Mouse (Mus musculus): Measurements from ENCODE around the gene Stt3b. TPM values are rescaled to one million over a fixed set of nuclear protein-coding genes. Genes with fewer than 3 reads are reported as not detected.

The Stt3b gene
- polyA plus RNA-seq, 1 experiment, result 1.9 TPM

DNA sequence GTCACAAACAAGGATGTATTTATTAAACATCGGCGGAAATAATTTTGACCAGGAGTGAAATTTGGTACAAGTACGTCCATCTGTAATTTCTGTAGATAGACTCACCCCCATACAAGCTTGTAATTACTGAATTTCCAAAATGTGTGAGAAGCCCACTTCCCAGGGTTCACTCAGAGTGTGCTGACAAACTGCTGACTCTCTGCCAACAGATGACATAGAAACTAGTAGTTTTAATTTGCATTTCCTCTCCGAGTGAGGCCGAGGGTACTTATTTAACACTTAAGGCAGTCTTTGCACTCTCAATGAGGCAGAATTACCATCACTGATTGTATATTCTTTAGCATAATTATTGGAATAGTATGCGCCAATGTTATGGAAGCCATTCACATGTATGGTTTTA lies 12.2 kb upstream of the Stt3b start:
- TF ChIP-seq TAL1 (IDR thresholded peaks at IDR 0.05; ENCODE audit: low read length) (no peak), GATA1 (IDR thresholded peaks at IDR 0.05; ENCODE audit: low read length) (no peak)
- Histone ChIP-seq H3K4me1 (ENCODE audit: control insufficient read depth) (no peaks in the 10 kb centered on the region), H3K4me3 (replicated peaks) (no peak overlapping the region), H3K9me3 (ENCODE audit: control insufficient read depth, low read length) (no peaks in the 10 kb centered on the region), H3K27me3 (ENCODE audit: control insufficient read depth) (no peaks in the 10 kb centered on the region), H3K36me3 (ENCODE audit: control insufficient read depth) (no peaks in the 10 kb centered on the region)

DNA sequence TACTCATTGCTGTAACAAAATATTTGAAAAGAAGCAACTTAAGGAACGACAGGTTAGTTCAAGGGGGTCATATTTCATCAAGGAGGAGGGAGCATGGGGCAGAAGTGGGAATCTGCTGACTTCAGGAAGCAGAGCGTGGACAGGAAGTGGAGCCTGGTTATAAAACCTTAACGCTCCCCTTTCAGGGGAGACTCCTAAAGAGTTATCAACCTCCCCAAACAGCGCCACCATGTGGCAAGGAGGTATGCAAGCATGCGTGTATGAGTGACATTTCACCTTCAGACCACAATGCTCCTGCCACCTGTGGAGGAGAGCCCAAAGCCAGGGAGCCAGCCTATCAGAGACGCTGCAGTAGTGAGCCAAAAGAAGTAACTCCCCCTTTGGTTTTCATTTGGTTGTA lies 10.8 kb upstream of the Stt3b start:
- H3K27me3 ChIP-seq (ENCODE audit: control insufficient read depth), result no peaks in the 10 kb centered on the region
- no peaks in the 10 kb centered on the region for H3K4me1 ChIP-seq (ENCODE audit: control insufficient read depth)

GRCm38 (mm10) chr9:115320156-115320555 lies 9.9 kb upstream of the Stt3b start:
- TF ChIP-seq TAL1 (IDR thresholded peaks at IDR 0.05; ENCODE audit: low read length) (no peak), GATA1 (IDR thresholded peaks at IDR 0.05; ENCODE audit: low read length) (no peak)
- no peaks in the 10 kb centered on the region for H3K9me3 ChIP-seq (ENCODE audit: control insufficient read depth, low read length)
- H3K27me3 ChIP-seq (ENCODE audit: control insufficient read depth), result no peaks in the 10 kb centered on the region
- H3K4me1 ChIP-seq (ENCODE audit: control insufficient read depth), result 0 out of 2 replicates have a peak, but pooled peaks cover under 1% of the 10 kb centered on the region
- H3K4me3 ChIP-seq (replicated peaks), result no peak overlapping the region
- H3K36me3 ChIP-seq (ENCODE audit: control insufficient read depth), result no peaks in the 10 kb centered on the region

More for the DNA sequence above, 10.8 kb upstream of the Stt3b start:
- Histone ChIP-seq H3K9me3 (ENCODE audit: control insufficient read depth, low read length) (no peaks in the 10 kb centered on the region), H3K4me3 (replicated peaks) (no peak overlapping the region), H3K36me3 (ENCODE audit: control insufficient read depth) (no peaks in the 10 kb centered on the region)
- no peak for TF ChIP-seq TAL1 (IDR thresholded peaks at IDR 0.05; ENCODE audit: low read length)
- no peak for TF ChIP-seq GATA1 (IDR thresholded peaks at IDR 0.05; ENCODE audit: low read length)

- H3K27me3 ChIP-seq (ENCODE audit: control insufficient read depth), result no peaks in the 10 kb centered on the region
- TF ChIP-seq GATA1 (IDR thresholded peaks at IDR 0.05; ENCODE audit: low read length) (no peak), TAL1 (IDR thresholded peaks at IDR 0.05; ENCODE audit: low read length) (no peak)
- H3K4me3 ChIP-seq (replicated peaks), result no peak overlapping the region
- no peaks in the 10 kb centered on the region for H3K9me3 ChIP-seq (ENCODE audit: control insufficient read depth, low read length)
- H3K4me1 ChIP-seq (ENCODE audit: control insufficient read depth), result peaks cover 3% of the 10 kb centered on the region
- H3K36me3 ChIP-seq (ENCODE audit: control insufficient read depth), result no peaks in the 10 kb centered on the region
Measured at GRCm38 (mm10) chr9:115318621-115319375, 8.6 kb upstream of the Stt3b start.

DNA sequence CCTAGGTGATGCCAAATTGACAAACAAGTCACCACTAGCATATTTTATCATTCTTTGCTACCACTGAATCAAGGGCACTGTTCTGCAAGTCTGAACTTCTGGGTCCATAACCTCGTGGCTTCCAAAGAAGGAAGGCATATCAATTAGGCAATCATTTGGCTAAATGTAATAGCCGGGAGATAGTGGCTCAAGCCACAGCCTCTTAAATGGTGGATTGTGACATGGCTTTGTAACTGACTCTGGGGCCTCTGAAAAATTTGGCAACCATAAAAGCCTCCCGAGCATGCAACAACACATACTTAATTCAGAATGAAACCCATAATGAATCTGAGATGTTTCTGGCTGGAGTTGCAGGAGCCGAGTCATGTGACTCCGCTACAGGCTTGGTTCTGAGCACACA lies 6.8 kb upstream of the Stt3b start:
- Histone ChIP-seq H3K4me1 (ENCODE audit: control insufficient read depth) (peaks cover 10% of the 10 kb centered on the region), H3K9me3 (ENCODE audit: control insufficient read depth, low read length) (no peaks in the 10 kb centered on the region), H3K27me3 (ENCODE audit: control insufficient read depth) (no peaks in the 10 kb centered on the region), H3K4me3 (replicated peaks) (no peak overlapping the region), H3K36me3 (ENCODE audit: control insufficient read depth) (no peaks in the 10 kb centered on the region)
- TF ChIP-seq GATA1 (IDR thresholded peaks at IDR 0.05; ENCODE audit: low read length) (no peak), TAL1 (IDR thresholded peaks at IDR 0.05; ENCODE audit: low read length) (no peak)

DNA sequence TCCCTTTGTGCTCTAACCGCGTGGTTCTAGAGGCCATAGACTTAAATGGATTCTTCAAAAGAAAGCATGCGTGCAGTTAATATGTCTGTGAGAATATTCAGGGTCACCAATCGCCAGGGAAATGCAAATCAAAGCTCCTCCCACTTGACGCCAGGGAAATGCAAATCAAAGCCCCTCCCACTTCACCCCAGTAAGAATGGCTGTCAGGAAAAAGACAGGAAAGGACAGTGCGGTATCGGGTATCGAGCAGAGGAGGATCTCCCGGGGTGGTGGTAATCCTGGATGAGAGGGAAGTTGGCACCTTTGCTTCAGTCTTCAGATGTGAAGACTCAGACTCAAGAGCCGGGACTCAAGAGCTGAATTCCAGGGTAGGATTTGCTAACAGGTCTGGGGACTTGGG lies 4.3 kb upstream of the Stt3b start:
- peak overlapping the region; percentile 32 for H3K4me3 ChIP-seq (replicated peaks)
- no peaks in the 10 kb centered on the region for H3K9me3 ChIP-seq (ENCODE audit: control insufficient read depth, low read length)
- TF ChIP-seq GATA1 (IDR thresholded peaks at IDR 0.05; ENCODE audit: low read length) (no peak), TAL1 (IDR thresholded peaks at IDR 0.05; ENCODE audit: low read length) (no peak)
- H3K27me3 ChIP-seq (ENCODE audit: control insufficient read depth), result no peaks in the 10 kb centered on the region
- H3K36me3 ChIP-seq (ENCODE audit: control insufficient read depth), result no peaks in the 10 kb centered on the region
- peaks cover 20% of the 10 kb centered on the region for H3K4me1 ChIP-seq (ENCODE audit: control insufficient read depth)

- no peak for TF ChIP-seq TAL1 (IDR thresholded peaks at IDR 0.05; ENCODE audit: low read length)
- TF ChIP-seq GATA1 (IDR thresholded peaks at IDR 0.05; ENCODE audit: low read length), result no peak
- no peaks in the 10 kb centered on the region for H3K9me3 ChIP-seq (ENCODE audit: control insufficient read depth, low read length)
- H3K27me3 ChIP-seq (ENCODE audit: control insufficient read depth), result no peaks in the 10 kb centered on the region
- no peak overlapping the region for H3K4me3 ChIP-seq (replicated peaks)
- H3K36me3 ChIP-seq (ENCODE audit: control insufficient read depth), result no peaks in the 10 kb centered on the region
- H3K4me1 ChIP-seq (ENCODE audit: control insufficient read depth), result peaks cover 21% of the 10 kb centered on the region
Measured at GRCm38 (mm10) chr9:115313830-115314229, 3.6 kb upstream of the Stt3b start.

GRCm38 (mm10) chr9:115311223-115311520 lies 951 bp upstream of the Stt3b start:
- Histone ChIP-seq H3K9me3 (ENCODE audit: control insufficient read depth, low read length) (no peaks in the 10 kb centered on the region), H3K4me1 (ENCODE audit: control insufficient read depth) (peaks cover 41% of the 10 kb centered on the region), H3K27me3 (ENCODE audit: control insufficient read depth) (no peaks in the 10 kb centered on the region), H3K36me3 (ENCODE audit: control insufficient read depth) (peaks cover 8% of the 10 kb centered on the region), H3K4me3 (replicated peaks) (peak overlapping the region; percentile 97)
- TF ChIP-seq GATA1 (IDR thresholded peaks at IDR 0.05; ENCODE audit: low read length) (no peak), TAL1 (IDR thresholded peaks at IDR 0.05; ENCODE audit: low read length) (no peak)

DNA sequence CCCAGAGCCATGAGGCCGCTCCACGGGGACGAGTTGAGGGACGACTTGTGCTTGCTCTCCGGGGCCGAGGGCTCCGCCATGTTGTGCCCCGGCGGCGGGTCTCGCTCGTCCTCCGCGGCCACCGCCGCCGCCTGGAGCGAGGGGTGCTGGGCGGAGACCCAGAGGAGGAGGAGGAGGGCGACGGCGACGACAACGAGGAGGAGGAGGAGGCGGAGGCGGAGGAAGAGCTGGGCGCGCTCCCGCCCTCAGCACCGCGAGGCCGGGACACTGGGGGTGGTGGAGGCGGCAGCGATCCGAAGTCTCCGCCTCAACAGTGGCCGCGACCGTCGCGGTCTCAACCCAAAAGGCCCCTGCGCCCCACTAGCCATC lies 260 bp downstream of the Stt3b start:
- H3K4me1 ChIP-seq (ENCODE audit: control insufficient read depth), result peaks cover 50% of the 10 kb centered on the region
- TF ChIP-seq GATA1 (IDR thresholded peaks at IDR 0.05; ENCODE audit: low read length), result no peak
- no peak for TF ChIP-seq TAL1 (IDR thresholded peaks at IDR 0.05; ENCODE audit: low read length)

More for the DNA sequence above, 260 bp downstream of the Stt3b start:
- H3K9me3 ChIP-seq (ENCODE audit: control insufficient read depth, low read length), result no peaks in the 10 kb centered on the region
- peaks cover 9% of the 10 kb centered on the region for H3K36me3 ChIP-seq (ENCODE audit: control insufficient read depth)
- no peaks in the 10 kb centered on the region for H3K27me3 ChIP-seq (ENCODE audit: control insufficient read depth)
- H3K4me3 ChIP-seq (replicated peaks), result peak overlapping the region; percentile 97

Measured in erythroblast, embryonic 14.5 days (primary cell).